Mouse (Mus musculus) inflammation-experienced regulatory T-cells, adult 6 months (primary cell): ENCODE measurements around the gene Ecpas. TPM values are rescaled to one million over a fixed set of nuclear protein-coding genes. Genes with fewer than 3 reads are reported as not detected.

Experiments used
- ATAC-seq: one replicate; pipeline ENCODE4 v1.8.0; 2017
- polyA plus RNA-seq, 3 experiments: library from polyadenylated mRNA; unstranded; fragments of 100-300 nt; shearing (Covaris generic); gene quantifications; one replicate each; pipeline ENCODE4 v1.2.1; 2017

The Ecpas gene
- polyA plus RNA-seq: 10 to 100 TPM; 20.8 to 32.6 (median 31.2) TPM

GRCm38 (mm10) chr4:58912629-58913335, at the start of gene Ecpas:
Gene Ecpas (minus strand): TSS chr4:58912749.
- peak; percentile 50 for ATAC-seq

GRCm38 (mm10) chr4:58961719-58962118, 49.2 kb upstream of the Ecpas start:
- ATAC-seq: no peak

GRCm38 (mm10) chr4:58952630-58953029, 40.1 kb upstream of the Ecpas start:
- no peak for ATAC-seq

- ATAC-seq: no peak
These were observed 35.8 kb upstream of the Ecpas start for GRCm38 (mm10) chr4:58948391-58948790.

GRCm38 (mm10) chr4:58944695-58945094, 32.1 kb upstream of the Ecpas start:
- ATAC-seq: no peak

GRCm38 (mm10) chr4:58944206-58944553, 31.6 kb upstream of the Ecpas start:
- peak; percentile 41 for ATAC-seq

GRCm38 (mm10) chr4:58943420-58944205, 31.1 kb upstream of the Ecpas start, which contains the start of gene Zkscan16:
Gene Zkscan16 (plus strand): TSS chr4:58943628.
- ATAC-seq: peak; percentile 65

- no peak for ATAC-seq
These were observed 30.4 kb upstream of the Ecpas start for GRCm38 (mm10) chr4:58942942-58943341.

- no peak for ATAC-seq
These were observed 29.1 kb upstream of the Ecpas start for GRCm38 (mm10) chr4:58941638-58942037.

GRCm38 (mm10) chr4:58935846-58936245, 23.3 kb upstream of the Ecpas start:
- no peak for ATAC-seq

GRCm38 (mm10) chr4:58934746-58935476, 22.4 kb upstream of the Ecpas start:
- ATAC-seq: peak; percentile 79

GRCm38 (mm10) chr4:58934308-58934707, 21.8 kb upstream of the Ecpas start:
- ATAC-seq: no peak

GRCm38 (mm10) chr4:58932541-58932940, 20.0 kb upstream of the Ecpas start:
- no peak for ATAC-seq

- no peak for ATAC-seq
These were observed 15.1 kb upstream of the Ecpas start for GRCm38 (mm10) chr4:58927661-58928060.

- ATAC-seq: no peak
These were observed 13.6 kb upstream of the Ecpas start for GRCm38 (mm10) chr4:58926120-58926519.

GRCm38 (mm10) chr4:58925664-58926063, 13.1 kb upstream of the Ecpas start:
- no peak for ATAC-seq

- no peak for ATAC-seq
These were observed 11.4 kb upstream of the Ecpas start for GRCm38 (mm10) chr4:58923933-58924332.

GRCm38 (mm10) chr4:58915081-58915826, 2.7 kb upstream of the Ecpas start:
- no peak for ATAC-seq

GRCm38 (mm10) chr4:58913336-58914026, 932 bp upstream of the Ecpas start:
- ATAC-seq: no peak

GRCm38 (mm10) chr4:58911831-58912628, 519 bp downstream of the Ecpas start:
- peak; percentile 59 for ATAC-seq
